Mouse (Mus musculus): ENCODE measurements at regions not wholly inside any gene's neighbourhood (a gene's known extent, or its start where the extent isn't known, plus 50 kb on each side); places are given as distances from the start of the nearest gene placed in this dataset.

DNA sequence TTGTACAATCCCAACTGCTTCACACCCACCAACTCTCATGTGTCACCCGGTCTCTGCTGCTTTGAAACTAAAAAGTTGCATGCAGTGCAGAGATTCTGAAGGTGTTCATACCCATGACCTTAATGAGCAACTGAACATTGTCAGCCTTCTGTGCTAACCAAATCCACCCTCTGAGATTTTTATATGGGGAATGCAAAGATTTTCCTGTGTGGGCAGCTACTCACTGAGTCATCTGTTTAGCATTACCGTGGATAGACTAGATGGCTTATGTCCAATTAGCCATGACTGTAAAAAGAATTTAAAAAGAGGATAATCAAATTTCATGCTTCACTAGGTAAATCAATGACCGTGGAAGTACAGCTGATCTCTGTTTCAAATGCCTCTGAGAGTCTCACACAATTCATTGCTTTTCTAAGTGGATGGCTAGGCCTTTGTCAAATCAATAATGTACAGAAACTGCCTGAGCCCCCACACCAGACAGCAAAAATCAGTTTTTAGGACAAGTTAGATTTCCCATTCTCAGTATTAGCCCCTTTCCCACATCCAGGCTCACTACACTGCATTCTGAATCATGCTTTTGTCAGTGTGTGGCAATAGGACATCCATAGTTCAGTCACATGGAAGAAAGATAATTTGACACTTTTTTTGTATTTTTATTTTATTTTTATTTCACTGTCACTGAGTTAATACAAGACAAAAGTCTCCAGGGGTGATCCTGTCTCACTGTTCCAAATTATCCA lies 781.8 kb upstream of the Ins1 start:
- no peak overlapping the region for H3K27ac ChIP-seq (replicated peaks)
- no peak overlapping the region for H3K9ac ChIP-seq (replicated peaks)
- H3K9me3 ChIP-seq, result no peaks in the 10 kb centered on the region
- peaks cover 7% of the 10 kb centered on the region; the same call in 1 of the 2 replicates for H3K4me1 ChIP-seq
- ATAC-seq (ENCODE audit: low FRiP score, low read depth), result peak; percentile 89
- H3K27me3 ChIP-seq, result peaks cover 9% of the 10 kb centered on the region; the same call in 1 of the 2 replicates
- 24% methylated on average over 3 of the region's 3 CpGs for WGBS
- no peak overlapping the region for H3K4me3 ChIP-seq
- H3K4me2 ChIP-seq (replicated peaks), result no peak overlapping the region
- H3K36me3 ChIP-seq, result no peaks in the 10 kb centered on the region

Data from midbrain, embryonic 12.5 days (tissue).